Mouse (Mus musculus) E14TG2a.4 (cell line): ENCODE measurements around the gene Napa.
A peak's percentile ranks its signal among the peaks of the same experiment; 100 is the strongest.

Experiments
- H3K27me3 ChIP-seq: 2 replicates; pipeline ENCODE4 v1.6.1; 2014; ENCODE audit warnings: low read length, control low read depth; ENCODE audit not compliant: insufficient read depth
- H3K36me3 ChIP-seq: 2 replicates; pipeline ENCODE4 v1.6.1; 2014; ENCODE audit warnings: low read length, control low read depth; ENCODE audit not compliant: insufficient read depth
- H3K4me1 ChIP-seq: replicated peaks from 2 replicates; pipeline ENCODE4 v1.6.1; 2014; ENCODE audit warnings: low read depth, low read length, control low read depth
- H3K4me3 ChIP-seq: replicated peaks from 2 replicates; pipeline ENCODE4 v1.5.1; 2014; ENCODE audit warnings: mild to moderate bottlenecking, low read length
- H3K9me3 ChIP-seq: 2 replicates; pipeline ENCODE4 v1.6.1; 2014; ENCODE audit warnings: low read length, control low read depth
- CTCF ChIP-seq: conservative IDR thresholded peaks from 2 replicates; pipeline ENCODE4 v1.5.1; 2014; ENCODE audit warnings: low read length
- NANOG ChIP-seq: IDR thresholded peaks from 2 replicates; pipeline ENCODE4 v1.6.1; 2014; ENCODE audit warnings: borderline replicate concordance, low read length, mixed read lengths
- POU5F1 ChIP-seq: IDR thresholded peaks from 2 replicates; pipeline ENCODE4 v1.6.1; 2014; ENCODE audit warnings: low read length, borderline replicate concordance

The Napa gene

GRCm38 (mm10) chr7:16119569-16120261, 21.5 kb downstream of the Napa start, which contains the start of gene Kptn:
Kptn (plus strand) TSS chr7:16119895.
- TF ChIP-seq CTCF (peak; percentile 95), POU5F1 (no peak)
- Histone ChIP-seq H3K9me3 (no peaks in the 10 kb centered on the region), H3K4me1 (peaks cover 16% of the 10 kb centered on the region), H3K27me3 (no peaks in the 10 kb centered on the region), H3K4me3 (peak within 1 kb of the TSS; percentile 95), H3K36me3 (peaks cover 55% of the 10 kb centered on the region)

GRCm38 (mm10) chr7:16120262-16120600, 22.0 kb downstream of the Napa start:
- H3K36me3 ChIP-seq: peaks cover 54% of the 10 kb centered on the region
- peak overlapping the region; percentile 95 for H3K4me3 ChIP-seq
- H3K9me3 ChIP-seq: no peaks in the 10 kb centered on the region
- TF ChIP-seq POU5F1 (no peak), NANOG (no peak), CTCF (no peak)
- H3K4me1 ChIP-seq: peaks cover 16% of the 10 kb centered on the region
- H3K27me3 ChIP-seq: no peaks in the 10 kb centered on the region

GRCm38 (mm10) chr7:16125829-16126228, 27.6 kb downstream of the Napa start:
- Histone ChIP-seq H3K4me1 (peaks cover 15% of the 10 kb centered on the region), H3K9me3 (no peaks in the 10 kb centered on the region), H3K36me3 (peaks cover 40% of the 10 kb centered on the region), H3K27me3 (peaks cover 5% of the 10 kb centered on the region), H3K4me3 (no peak overlapping the region)
- TF ChIP-seq POU5F1: no peak
- TF ChIP-seq CTCF: no peak
- no peak for TF ChIP-seq NANOG

- Histone ChIP-seq H3K27me3 (peaks cover 16% of the 10 kb centered on the region), H3K9me3 (no peaks in the 10 kb centered on the region), H3K4me1 (peaks cover 36% of the 10 kb centered on the region), H3K36me3 (peaks cover 35% of the 10 kb centered on the region), H3K4me3 (no peak overlapping the region)
- TF ChIP-seq NANOG: no peak
- TF ChIP-seq CTCF: no peak
- no peak for TF ChIP-seq POU5F1
Observed at GRCm38 (mm10) chr7:16128344-16128743, 30.1 kb downstream of the Napa start.

- Histone ChIP-seq H3K36me3 (peaks cover 33% of the 10 kb centered on the region), H3K4me3 (peak overlapping the region; percentile 89), H3K4me1 (peaks cover 39% of the 10 kb centered on the region), H3K27me3 (peaks cover 16% of the 10 kb centered on the region), H3K9me3 (no peaks in the 10 kb centered on the region)
- TF ChIP-seq POU5F1 (no peak), NANOG (no peak), CTCF (no peak)
Observed at GRCm38 (mm10) chr7:16128899-16129298, 30.6 kb downstream of the Napa start.

- no peaks in the 10 kb centered on the region for H3K9me3 ChIP-seq
- peaks cover 39% of the 10 kb centered on the region for H3K4me1 ChIP-seq
- H3K4me3 ChIP-seq: peak within 1 kb of the TSS; percentile 89
- TF ChIP-seq CTCF (no peak), NANOG (no peak), POU5F1 (no peak)
- H3K36me3 ChIP-seq: peaks cover 30% of the 10 kb centered on the region
- peaks cover 16% of the 10 kb centered on the region for H3K27me3 ChIP-seq
Observed at GRCm38 (mm10) chr7:16129421-16129845, 31.2 kb downstream of the Napa start, which contains the start of gene Slc8a2. Slc8a2 (plus strand) TSS chr7:16129826.

GRCm38 (mm10) chr7:16129846-16130691, 31.8 kb downstream of the Napa start:
- TF ChIP-seq CTCF: no peak
- TF ChIP-seq POU5F1: no peak
- Histone ChIP-seq H3K9me3 (no peaks in the 10 kb centered on the region), H3K27me3 (peaks cover 16% of the 10 kb centered on the region), H3K36me3 (peaks cover 28% of the 10 kb centered on the region), H3K4me3 (peak overlapping the region; percentile 89), H3K4me1 (peaks cover 45% of the 10 kb centered on the region)

GRCm38 (mm10) chr7:16130956-16131634, 32.8 kb downstream of the Napa start:
- peaks cover 46% of the 10 kb centered on the region for H3K4me1 ChIP-seq
- TF ChIP-seq CTCF (no peak), POU5F1 (no peak), NANOG (no peak)
- H3K27me3 ChIP-seq: peaks cover 16% of the 10 kb centered on the region
- H3K9me3 ChIP-seq: no peaks in the 10 kb centered on the region
- peak overlapping the region; percentile 89 for H3K4me3 ChIP-seq
- peaks cover 19% of the 10 kb centered on the region; the same call in 1 of the 2 replicates for H3K36me3 ChIP-seq
